Mouse (Mus musculus): ENCODE data around the gene Lrrtm3. TPM values are rescaled to one million over a fixed set of nuclear protein-coding genes. Genes with fewer than 3 reads are reported as not detected.

Lrrtm3 gene
- 3.0 and 3.3 TPM in 2 replicates for polyA plus RNA-seq (2016; fragmentation: Nextera tagmentation; extraction: Ambion mirVana)

- H3K9ac ChIP-seq, result no peak within 1 kb of the TSS
- peaks cover 23% of the 10 kb centered on the region for H3K27me3 ChIP-seq
- peak within 1 kb of the TSS; percentile 57 for H3K4me2 ChIP-seq (replicated peaks)
- H3K9me3 ChIP-seq, result no peaks in the 10 kb centered on the region
- no peaks in the 10 kb centered on the region for H3K36me3 ChIP-seq
- under 1% methylated on average over 22 of the region's 22 CpGs for WGBS
- ATAC-seq (ENCODE audit: insufficient number of reproducible peaks, insufficient read depth, low FRiP score, low TSS enrichment), result peak; percentile 91
- peaks cover 8% of the 10 kb centered on the region; the same call in 1 of the 2 replicates for H3K4me1 ChIP-seq
- no peak within 1 kb of the TSS for H3K27ac ChIP-seq
- peak within 1 kb of the TSS; percentile 30 for H3K4me3 ChIP-seq
These were observed at the start of gene Lrrtm3 for GRCm38 (mm10) chr10:64089680-64090460. Gene Lrrtm3, minus strand, starts transcription at chr10:64090277.

GRCm38 (mm10) chr10:64135481-64135880, 45.4 kb upstream of the Lrrtm3 start:
- WGBS, result 52% methylated on average over 7 of the region's 7 CpGs
- H3K27me3 ChIP-seq, result no peaks in the 10 kb centered on the region
- H3K27ac ChIP-seq, result no peak overlapping the region
- H3K4me1 ChIP-seq, result no peaks in the 10 kb centered on the region
- ATAC-seq (ENCODE audit: insufficient number of reproducible peaks, insufficient read depth, low FRiP score, low TSS enrichment), result no peak
- no peak overlapping the region for H3K4me3 ChIP-seq
- no peak overlapping the region for H3K9ac ChIP-seq
- no peak overlapping the region for H3K4me2 ChIP-seq (replicated peaks)
- no peaks in the 10 kb centered on the region for H3K9me3 ChIP-seq
- no peaks in the 10 kb centered on the region for H3K36me3 ChIP-seq

GRCm38 (mm10) chr10:64133461-64133860, 43.4 kb upstream of the Lrrtm3 start:
- 72% methylated on average over 3 of the region's 3 CpGs for WGBS
- H3K4me2 ChIP-seq (replicated peaks), result no peak overlapping the region
- no peaks in the 10 kb centered on the region for H3K4me1 ChIP-seq

GRCm38 (mm10) chr10:64130397-64131150, 40.5 kb upstream of the Lrrtm3 start:
- Histone ChIP-seq H3K27ac (no peak overlapping the region), H3K9ac (no peak overlapping the region), H3K4me3 (no peak overlapping the region), H3K4me2 (replicated peaks) (no peak overlapping the region), H3K27me3 (no peaks in the 10 kb centered on the region), H3K9me3 (no peaks in the 10 kb centered on the region), H3K36me3 (no peaks in the 10 kb centered on the region), H3K4me1 (no peaks in the 10 kb centered on the region)
- WGBS, result 86% methylated on average over 15 of the region's 15 CpGs
- ATAC-seq (ENCODE audit: insufficient number of reproducible peaks, insufficient read depth, low FRiP score, low TSS enrichment), result no peak

More at GRCm38 (mm10) chr10:64133461-64133860, 43.4 kb upstream of the Lrrtm3 start:
- no peaks in the 10 kb centered on the region for H3K36me3 ChIP-seq
- no peaks in the 10 kb centered on the region for H3K27me3 ChIP-seq
- no peak overlapping the region for H3K4me3 ChIP-seq
- ATAC-seq (ENCODE audit: insufficient number of reproducible peaks, insufficient read depth, low FRiP score, low TSS enrichment), result no peak
- no peak overlapping the region for H3K9ac ChIP-seq
- H3K27ac ChIP-seq, result no peak overlapping the region
- H3K9me3 ChIP-seq, result no peaks in the 10 kb centered on the region

GRCm38 (mm10) chr10:64118833-64119232, 28.8 kb upstream of the Lrrtm3 start:
- Histone ChIP-seq H3K9ac (no peak overlapping the region), H3K27me3 (no peaks in the 10 kb centered on the region), H3K4me3 (no peak overlapping the region), H3K36me3 (no peaks in the 10 kb centered on the region), H3K9me3 (no peaks in the 10 kb centered on the region), H3K27ac (no peak overlapping the region), H3K4me1 (no peaks in the 10 kb centered on the region), H3K4me2 (replicated peaks) (no peak overlapping the region)
- 80% methylated on average over 3 of the region's 3 CpGs for WGBS
- ATAC-seq (ENCODE audit: insufficient number of reproducible peaks, insufficient read depth, low FRiP score, low TSS enrichment), result no peak

- Histone ChIP-seq H3K27ac (no peak overlapping the region), H3K27me3 (no peaks in the 10 kb centered on the region), H3K4me3 (no peak overlapping the region), H3K4me1 (no peaks in the 10 kb centered on the region), H3K9me3 (no peaks in the 10 kb centered on the region), H3K9ac (no peak overlapping the region), H3K4me2 (replicated peaks) (no peak overlapping the region), H3K36me3 (no peaks in the 10 kb centered on the region)
- ATAC-seq (ENCODE audit: insufficient number of reproducible peaks, insufficient read depth, low FRiP score, low TSS enrichment), result no peak
- WGBS, result 94% methylated on average over 11 of the region's 11 CpGs
These were observed 25.2 kb upstream of the Lrrtm3 start for GRCm38 (mm10) chr10:64115246-64115645.

- no peaks in the 10 kb centered on the region for H3K9me3 ChIP-seq
- no peak for ATAC-seq (ENCODE audit: insufficient number of reproducible peaks, insufficient read depth, low FRiP score, low TSS enrichment)
- no peak overlapping the region for H3K9ac ChIP-seq
- no peak overlapping the region for H3K4me2 ChIP-seq (replicated peaks)
- H3K27me3 ChIP-seq, result no peaks in the 10 kb centered on the region
- no peaks in the 10 kb centered on the region for H3K4me1 ChIP-seq
- H3K4me3 ChIP-seq, result no peak overlapping the region
- H3K36me3 ChIP-seq, result no peaks in the 10 kb centered on the region
- WGBS, result 90% methylated on average over 1 of the region's 1 CpGs
- no peak overlapping the region for H3K27ac ChIP-seq
These were observed 6.5 kb upstream of the Lrrtm3 start for GRCm38 (mm10) chr10:64096532-64096931.

GRCm38 (mm10) chr10:64088774-64089460, 1.2 kb downstream of the Lrrtm3 start:
- H3K9me3 ChIP-seq, result no peaks in the 10 kb centered on the region
- H3K36me3 ChIP-seq, result no peaks in the 10 kb centered on the region
- H3K9ac ChIP-seq, result no peak overlapping the region
- H3K27ac ChIP-seq, result no peak overlapping the region
- no peak for ATAC-seq (ENCODE audit: insufficient number of reproducible peaks, insufficient read depth, low FRiP score, low TSS enrichment)
- WGBS, result 18% methylated on average over 19 of the region's 19 CpGs
- peaks cover 8% of the 10 kb centered on the region; the same call in 1 of the 2 replicates for H3K4me1 ChIP-seq
- peaks cover 23% of the 10 kb centered on the region for H3K27me3 ChIP-seq
- peak overlapping the region; percentile 41; the same call in 1 of the 2 replicates for H3K4me3 ChIP-seq
- H3K4me2 ChIP-seq (replicated peaks), result peak overlapping the region; percentile 82

GRCm38 (mm10) chr10:64087936-64088773, 1.9 kb downstream of the Lrrtm3 start:
- WGBS, result 5% methylated on average over 26 of the region's 26 CpGs
- ATAC-seq (ENCODE audit: insufficient number of reproducible peaks, insufficient read depth, low FRiP score, low TSS enrichment), result no peak
- H3K4me3 ChIP-seq, result peak overlapping the region; percentile 41
- peaks cover 23% of the 10 kb centered on the region for H3K27me3 ChIP-seq
- 0 out of 2 replicates have a peak overlapping the region, but pooled peaks have one; percentile 24 for H3K9ac ChIP-seq
- H3K4me1 ChIP-seq, result peaks cover 8% of the 10 kb centered on the region; the same call in 1 of the 2 replicates
- no peaks in the 10 kb centered on the region for H3K36me3 ChIP-seq
- no peak overlapping the region for H3K27ac ChIP-seq
- H3K9me3 ChIP-seq, result no peaks in the 10 kb centered on the region
- H3K4me2 ChIP-seq (replicated peaks), result peak overlapping the region; percentile 82

- Histone ChIP-seq H3K9me3 (no peaks in the 10 kb centered on the region), H3K27ac (no peak overlapping the region), H3K4me2 (replicated peaks) (peak overlapping the region; percentile 82), H3K4me1 (peaks cover 8% of the 10 kb centered on the region; the same call in 1 of the 2 replicates), H3K9ac (no peak overlapping the region), H3K4me3 (peak overlapping the region; percentile 41), H3K36me3 (no peaks in the 10 kb centered on the region), H3K27me3 (peaks cover 23% of the 10 kb centered on the region)
- ATAC-seq (ENCODE audit: insufficient number of reproducible peaks, insufficient read depth, low FRiP score, low TSS enrichment), result no peak
- 1% methylated on average over 12 of the region's 12 CpGs for WGBS
These were observed 2.6 kb downstream of the Lrrtm3 start for GRCm38 (mm10) chr10:64087521-64087920.

All from embryonic facial prominence, embryonic 12.5 days (tissue).